Mouse (Mus musculus): ENCODE measurements around the gene Gpc2.

DNA sequence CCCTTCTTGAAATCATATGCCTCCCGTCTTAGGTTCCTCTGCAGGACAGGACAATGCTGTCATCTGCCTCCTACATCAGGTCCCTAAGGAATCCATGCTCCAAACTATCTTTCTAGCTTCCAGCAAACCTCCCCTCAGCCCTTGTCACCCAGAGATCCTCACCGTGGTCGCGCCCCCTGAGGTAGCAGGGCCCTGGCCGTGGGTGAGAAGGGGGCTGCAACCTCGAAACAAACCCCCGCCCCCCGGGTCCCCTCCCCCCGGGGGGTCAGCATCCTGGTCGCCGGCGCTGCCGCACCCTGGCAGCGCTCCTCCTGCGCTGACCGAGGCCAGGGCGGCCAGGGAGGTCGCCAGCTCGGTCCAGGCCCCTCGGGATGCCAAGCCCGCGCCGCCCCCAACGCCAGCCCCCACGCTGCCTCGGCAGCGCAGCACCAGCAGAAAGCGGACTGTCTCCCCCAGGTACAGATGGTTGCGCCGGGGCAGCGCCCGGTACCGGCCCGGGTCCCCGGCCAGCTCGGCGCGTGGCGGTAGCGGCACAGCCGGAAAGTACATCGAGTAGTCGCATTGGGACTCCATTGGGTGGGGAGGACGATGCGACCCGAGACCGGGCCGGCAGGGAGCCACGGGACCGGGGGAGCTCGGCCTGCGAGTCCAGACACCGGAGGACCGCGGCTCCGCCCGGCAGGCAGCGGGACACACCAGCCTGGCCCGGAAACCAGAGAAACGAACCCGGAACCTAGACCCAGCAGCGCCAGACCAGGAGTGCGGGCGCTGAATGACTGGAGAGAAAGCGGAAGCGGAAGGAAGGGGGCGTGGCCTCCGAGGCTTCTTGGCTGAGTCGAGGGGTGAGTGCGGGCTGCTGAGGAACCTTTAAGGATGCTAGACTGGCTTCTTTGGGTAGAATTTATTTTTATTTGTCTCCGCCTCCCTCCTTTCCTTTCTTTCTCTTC is 16.3 kb downstream of the Gpc2 start, which contains the start of gene BC037034:
- TF ChIP-seq POLR2A (IDR thresholded peaks at IDR 0.05; ENCODE audit: insufficient read depth, low read depth, low read length) (peak; percentile 85), CTCF (IDR thresholded peaks at IDR 0.05) (peak; percentile 8; the same call in 1 of the 2 replicates)
